Mouse (Mus musculus): ENCODE data around the gene Lamc2. TPM values are rescaled to one million over a fixed set of nuclear protein-coding genes. Genes with fewer than 3 reads are reported as not detected.

Gene Lamc2
- polyA plus RNA-seq, 1 experiment from 2014 or later, result 0.53 TPM

GRCm38 (mm10) chr1:153202195-153202594 lies 15.9 kb upstream of the Lamc2 start:
- H3K27me3 ChIP-seq (replicated peaks), result no peaks in the 10 kb centered on the region
- H3K4me3 ChIP-seq, result no peak overlapping the region
- WGBS, result 22% methylated on average over 8 of the region's 8 CpGs
- H3K36me3 ChIP-seq, result no peaks in the 10 kb centered on the region
- H3K4me2 ChIP-seq (replicated peaks), result no peak overlapping the region
- H3K9ac ChIP-seq, result no peak overlapping the region
- ATAC-seq (ENCODE audit: low FRiP score, low read depth), result peak; percentile 84; the same call in 1 of the 2 replicates
- H3K9me3 ChIP-seq, result no peaks in the 10 kb centered on the region
- H3K4me1 ChIP-seq, result peaks cover 10% of the 10 kb centered on the region
- no peak overlapping the region for H3K27ac ChIP-seq

- 61% methylated on average over 14 of the region's 14 CpGs for WGBS
- Histone ChIP-seq H3K9ac (no peak overlapping the region), H3K27ac (no peak overlapping the region), H3K4me1 (peaks cover 10% of the 10 kb centered on the region), H3K4me3 (no peak overlapping the region), H3K36me3 (no peaks in the 10 kb centered on the region), H3K4me2 (replicated peaks) (no peak overlapping the region), H3K27me3 (replicated peaks) (no peaks in the 10 kb centered on the region), H3K9me3 (no peaks in the 10 kb centered on the region)
- ATAC-seq (ENCODE audit: low FRiP score, low read depth), result no peak
Observed at GRCm38 (mm10) chr1:153201448-153201847, 15.2 kb upstream of the Lamc2 start.

- Histone ChIP-seq H3K36me3 (no peaks in the 10 kb centered on the region), H3K4me1 (peaks cover 10% of the 10 kb centered on the region), H3K4me2 (replicated peaks) (no peak overlapping the region), H3K4me3 (no peak overlapping the region), H3K27me3 (replicated peaks) (no peaks in the 10 kb centered on the region), H3K9me3 (no peaks in the 10 kb centered on the region), H3K27ac (no peak overlapping the region), H3K9ac (no peak overlapping the region)
- no peak for ATAC-seq (ENCODE audit: low FRiP score, low read depth)
- WGBS, result 81% methylated on average over 3 of the region's 3 CpGs
Observed at GRCm38 (mm10) chr1:153197316-153197850, 11.1 kb upstream of the Lamc2 start.

GRCm38 (mm10) chr1:153192945-153193344 lies 6.7 kb upstream of the Lamc2 start:
- Histone ChIP-seq H3K36me3 (no peaks in the 10 kb centered on the region), H3K9ac (no peak overlapping the region), H3K4me1 (peaks cover 13% of the 10 kb centered on the region; the same call in 1 of the 2 replicates), H3K9me3 (no peaks in the 10 kb centered on the region), H3K4me2 (replicated peaks) (no peak overlapping the region), H3K4me3 (no peak overlapping the region), H3K27ac (no peak overlapping the region), H3K27me3 (replicated peaks) (no peaks in the 10 kb centered on the region)
- ATAC-seq (ENCODE audit: low FRiP score, low read depth), result no peak
- 89% methylated on average over 6 of the region's 6 CpGs for WGBS

- ATAC-seq (ENCODE audit: low FRiP score, low read depth), result no peak
- 79% methylated on average over 4 of the region's 4 CpGs for WGBS
- no peaks in the 10 kb centered on the region for H3K9me3 ChIP-seq
- no peaks in the 10 kb centered on the region for H3K36me3 ChIP-seq
- no peak overlapping the region for H3K27ac ChIP-seq
- H3K9ac ChIP-seq, result no peak overlapping the region
- H3K27me3 ChIP-seq (replicated peaks), result peaks cover under 1% of the 10 kb centered on the region; the same call in 1 of the 2 replicates
- H3K4me1 ChIP-seq, result peaks cover 13% of the 10 kb centered on the region; the same call in 1 of the 2 replicates
- no peak overlapping the region for H3K4me3 ChIP-seq
- no peak overlapping the region for H3K4me2 ChIP-seq (replicated peaks)
Observed at GRCm38 (mm10) chr1:153192379-153192778, 6.1 kb upstream of the Lamc2 start.

- Histone ChIP-seq H3K4me1 (peaks cover 13% of the 10 kb centered on the region; the same call in 1 of the 2 replicates), H3K27me3 (replicated peaks) (peaks cover 4% of the 10 kb centered on the region), H3K4me2 (replicated peaks) (peak overlapping the region; percentile 27; the same call in 1 of the 2 replicates), H3K36me3 (no peaks in the 10 kb centered on the region), H3K27ac (no peak overlapping the region), H3K9ac (no peak overlapping the region), H3K4me3 (no peak overlapping the region), H3K9me3 (no peaks in the 10 kb centered on the region)
- ATAC-seq (ENCODE audit: low FRiP score, low read depth), result peak; percentile 74
- 17% methylated on average over 5 of the region's 5 CpGs for WGBS
Observed at GRCm38 (mm10) chr1:153191943-153192329, 5.7 kb upstream of the Lamc2 start.

- Histone ChIP-seq H3K4me3 (no peak overlapping the region), H3K4me1 (peaks cover 14% of the 10 kb centered on the region; the same call in 1 of the 2 replicates), H3K27ac (no peak overlapping the region), H3K9me3 (no peaks in the 10 kb centered on the region), H3K27me3 (replicated peaks) (peaks cover 10% of the 10 kb centered on the region), H3K9ac (no peak overlapping the region), H3K4me2 (replicated peaks) (peak overlapping the region; percentile 27; the same call in 1 of the 2 replicates), H3K36me3 (no peaks in the 10 kb centered on the region)
- WGBS, result 39% methylated on average over 15 of the region's 15 CpGs
- peak; percentile 33; the same call in 1 of the 2 replicates for ATAC-seq (ENCODE audit: low FRiP score, low read depth)
Observed at GRCm38 (mm10) chr1:153191237-153191942, 5.1 kb upstream of the Lamc2 start.

GRCm38 (mm10) chr1:153188081-153188480 lies 1.8 kb upstream of the Lamc2 start:
- 86% methylated on average over 3 of the region's 3 CpGs for WGBS
- Histone ChIP-seq H3K4me1 (peaks cover 25% of the 10 kb centered on the region), H3K27me3 (replicated peaks) (peaks cover 32% of the 10 kb centered on the region), H3K4me2 (replicated peaks) (no peak overlapping the region), H3K27ac (no peak overlapping the region), H3K36me3 (no peaks in the 10 kb centered on the region), H3K4me3 (no peak overlapping the region), H3K9me3 (no peaks in the 10 kb centered on the region), H3K9ac (no peak overlapping the region)
- no peak for ATAC-seq (ENCODE audit: low FRiP score, low read depth)

- Histone ChIP-seq H3K27me3 (replicated peaks) (peaks cover 16% of the 10 kb centered on the region), H3K36me3 (no peaks in the 10 kb centered on the region), H3K4me1 (peaks cover 5% of the 10 kb centered on the region; the same call in 1 of the 2 replicates), H3K9ac (no peak overlapping the region), H3K27ac (no peak overlapping the region), H3K9me3 (no peaks in the 10 kb centered on the region), H3K4me2 (replicated peaks) (no peak overlapping the region), H3K4me3 (no peak overlapping the region)
- ATAC-seq (ENCODE audit: low FRiP score, low read depth), result no peak
- 67% methylated on average over 9 of the region's 9 CpGs for WGBS
Observed at GRCm38 (mm10) chr1:153180586-153181289, 5.5 kb downstream of the Lamc2 start.

- no peak for ATAC-seq (ENCODE audit: low FRiP score, low read depth)
Observed at GRCm38 (mm10) chr1:153180160-153180559, 6.1 kb downstream of the Lamc2 start.

GRCm38 (mm10) chr1:153174801-153175200 lies 11.4 kb downstream of the Lamc2 start:
- Histone ChIP-seq H3K27ac (no peak overlapping the region), H3K27me3 (replicated peaks) (no peaks in the 10 kb centered on the region), H3K9me3 (no peaks in the 10 kb centered on the region), H3K9ac (no peak overlapping the region), H3K4me2 (replicated peaks) (no peak overlapping the region), H3K4me3 (no peak overlapping the region), H3K4me1 (peaks cover 3% of the 10 kb centered on the region; the same call in 1 of the 2 replicates), H3K36me3 (no peaks in the 10 kb centered on the region)
- 70% methylated on average over 12 of the region's 12 CpGs for WGBS
- ATAC-seq (ENCODE audit: low FRiP score, low read depth), result no peak

More at GRCm38 (mm10) chr1:153180160-153180559, 6.1 kb downstream of the Lamc2 start:
- Histone ChIP-seq H3K27ac (no peak overlapping the region), H3K9ac (no peak overlapping the region), H3K27me3 (replicated peaks) (peaks cover 10% of the 10 kb centered on the region), H3K4me2 (replicated peaks) (no peak overlapping the region), H3K36me3 (no peaks in the 10 kb centered on the region), H3K9me3 (no peaks in the 10 kb centered on the region), H3K4me1 (no peaks in the 10 kb centered on the region), H3K4me3 (no peak overlapping the region)
- 85% methylated on average over 4 of the region's 4 CpGs for WGBS

- WGBS, result 71% methylated on average over 3 of the region's 3 CpGs
- no peaks in the 10 kb centered on the region for H3K27me3 ChIP-seq (replicated peaks)
- H3K27ac ChIP-seq, result no peak overlapping the region
- no peak overlapping the region for H3K9ac ChIP-seq
- H3K9me3 ChIP-seq, result no peaks in the 10 kb centered on the region
- no peaks in the 10 kb centered on the region for H3K36me3 ChIP-seq
- ATAC-seq (ENCODE audit: low FRiP score, low read depth), result no peak
- H3K4me2 ChIP-seq (replicated peaks), result no peak overlapping the region
- peaks cover 3% of the 10 kb centered on the region; the same call in 1 of the 2 replicates for H3K4me1 ChIP-seq
- H3K4me3 ChIP-seq, result no peak overlapping the region
Observed at GRCm38 (mm10) chr1:153173276-153173675, 13.0 kb downstream of the Lamc2 start.
